Mouse (Mus musculus): ENCODE measurements around the gene Brinp1. TPM values are rescaled to one million over a fixed set of nuclear protein-coding genes. Genes with fewer than 3 reads are reported as not detected.

Brinp1 gene
- polyA plus RNA-seq, 1 experiment from 2014 or later = 1.2 TPM

DNA sequence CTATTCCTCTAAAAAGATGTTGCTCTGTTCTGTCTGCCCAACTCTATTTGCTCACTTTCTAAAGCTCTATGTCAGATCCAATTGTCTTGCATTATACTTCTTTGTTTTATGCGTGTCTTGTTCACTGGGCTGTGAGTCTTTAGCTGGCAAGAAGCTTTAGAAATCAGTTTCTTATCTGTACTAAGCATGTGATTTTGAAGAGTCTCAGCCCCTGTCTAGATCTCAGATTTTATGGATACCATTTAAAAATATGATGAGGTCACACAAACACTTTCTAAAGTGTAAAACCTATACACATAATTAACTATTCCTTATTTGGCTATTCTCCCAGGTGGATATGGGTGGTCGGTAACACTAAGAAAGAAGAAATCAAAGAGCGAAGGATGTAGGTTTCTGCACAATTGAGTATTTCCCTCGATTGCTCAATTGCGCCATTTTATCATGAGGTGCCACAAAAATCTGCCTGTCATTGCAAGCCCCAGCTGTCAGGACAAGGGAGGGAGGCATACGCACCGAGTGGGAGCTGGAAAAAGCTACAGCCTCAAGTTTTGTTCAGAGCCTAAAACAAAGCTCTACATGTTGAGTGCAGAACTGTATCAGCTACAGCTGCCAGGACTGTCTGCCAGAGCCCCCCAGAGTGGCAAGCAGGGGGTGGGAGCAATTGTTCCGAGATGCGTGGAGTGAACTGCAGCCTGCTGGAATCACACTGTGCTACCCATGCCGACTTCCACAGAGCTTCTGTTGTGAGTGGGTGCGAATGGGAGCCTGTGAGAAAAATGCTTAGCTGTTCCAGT is 47.6 kb downstream of the Brinp1 start:
- Histone ChIP-seq H3K27me3 (replicated peaks; ENCODE audit: control insufficient read depth, insufficient read depth, low read length) (no peaks in the 10 kb centered on the region), H3K4me2 (replicated peaks; ENCODE audit: low read depth) (no peak overlapping the region), H3K27ac (ENCODE audit: low read depth, low read length) (no peak overlapping the region), H3K4me1 (replicated peaks; ENCODE audit: control insufficient read depth, insufficient read depth, low read length) (no peaks in the 10 kb centered on the region), H3K9me3 (ENCODE audit: control insufficient read depth) (no peaks in the 10 kb centered on the region), H3K9ac (ENCODE audit: low read depth, low read length) (no peak overlapping the region), H3K4me3 (ENCODE audit: low read depth, low read length) (no peak overlapping the region), H3K36me3 (ENCODE audit: control insufficient read depth, insufficient read depth) (no peaks in the 10 kb centered on the region)
- ATAC-seq = no peak
- TF ChIP-seq CTCF (IDR thresholded peaks at IDR 0.05; ENCODE audit: low read depth) = no peak
- WGBS = 85% methylated on average over 11 of the region's 11 CpGs

DNA sequence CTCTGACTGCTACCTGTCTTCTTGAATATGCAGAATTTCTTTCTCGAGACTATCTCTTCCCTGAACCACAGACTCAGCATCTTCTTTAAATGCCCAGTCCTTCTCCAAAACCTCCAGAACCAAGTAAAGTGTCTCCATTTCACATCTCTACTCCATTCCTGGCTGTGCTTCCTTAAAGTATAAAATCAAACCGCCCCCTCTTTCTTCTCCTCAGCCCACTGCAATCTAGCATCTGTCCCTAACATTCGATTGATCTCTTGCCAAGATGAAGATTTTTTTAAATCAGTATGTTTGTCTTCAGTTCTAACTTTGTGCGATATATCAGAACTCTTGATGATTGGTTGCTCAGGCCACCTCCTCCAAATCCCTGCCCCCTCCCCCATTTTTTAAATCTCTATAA is 63.7 kb downstream of the Brinp1 start:
- Histone ChIP-seq H3K27me3 (replicated peaks; ENCODE audit: control insufficient read depth, insufficient read depth, low read length) (no peaks in the 10 kb centered on the region), H3K27ac (ENCODE audit: low read depth, low read length) (no peak overlapping the region), H3K4me1 (replicated peaks; ENCODE audit: control insufficient read depth, insufficient read depth, low read length) (no peaks in the 10 kb centered on the region), H3K9ac (ENCODE audit: low read depth, low read length) (no peak overlapping the region), H3K36me3 (ENCODE audit: control insufficient read depth, insufficient read depth) (no peaks in the 10 kb centered on the region), H3K9me3 (ENCODE audit: control insufficient read depth) (no peaks in the 10 kb centered on the region), H3K4me2 (replicated peaks; ENCODE audit: low read depth) (no peak overlapping the region), H3K4me3 (ENCODE audit: low read depth, low read length) (no peak overlapping the region)
- WGBS = 79% methylated on average over 4 of the region's 4 CpGs
- no peak for ATAC-seq
- TF ChIP-seq CTCF (IDR thresholded peaks at IDR 0.05; ENCODE audit: low read depth) = no peak

DNA sequence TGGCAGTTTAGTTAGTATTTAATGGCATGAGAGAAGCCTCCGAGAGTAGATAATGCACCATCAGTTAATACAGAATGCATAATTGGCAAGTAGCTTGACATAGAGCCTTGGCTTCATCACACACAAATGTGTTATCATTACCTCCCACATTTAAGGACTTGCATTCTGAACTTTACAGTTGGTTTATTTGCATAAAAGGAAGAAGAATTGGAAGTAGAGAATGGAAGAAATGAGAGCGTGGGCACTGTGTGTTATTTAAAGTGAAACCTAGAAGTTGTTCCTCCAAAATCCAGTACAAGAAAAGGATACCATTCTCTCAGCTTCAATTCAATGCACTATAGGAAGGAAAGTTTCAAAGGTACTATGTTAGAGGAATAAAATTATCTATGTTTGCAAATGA is 67.9 kb downstream of the Brinp1 start:
- 96% methylated on average over 2 of the region's 2 CpGs for WGBS
- H3K4me1 ChIP-seq (replicated peaks; ENCODE audit: control insufficient read depth, insufficient read depth, low read length) = no peaks in the 10 kb centered on the region
- H3K27me3 ChIP-seq (replicated peaks; ENCODE audit: control insufficient read depth, insufficient read depth, low read length) = no peaks in the 10 kb centered on the region
- no peak for TF ChIP-seq CTCF (IDR thresholded peaks at IDR 0.05; ENCODE audit: low read depth)
- H3K36me3 ChIP-seq (ENCODE audit: control insufficient read depth, insufficient read depth) = no peaks in the 10 kb centered on the region
- no peaks in the 10 kb centered on the region for H3K9me3 ChIP-seq (ENCODE audit: control insufficient read depth)
- no peak for ATAC-seq
- no peak overlapping the region for H3K9ac ChIP-seq (ENCODE audit: low read depth, low read length)
- H3K4me3 ChIP-seq (ENCODE audit: low read depth, low read length) = no peak overlapping the region
- no peak overlapping the region for H3K27ac ChIP-seq (ENCODE audit: low read depth, low read length)
- H3K4me2 ChIP-seq (replicated peaks; ENCODE audit: low read depth) = no peak overlapping the region

DNA sequence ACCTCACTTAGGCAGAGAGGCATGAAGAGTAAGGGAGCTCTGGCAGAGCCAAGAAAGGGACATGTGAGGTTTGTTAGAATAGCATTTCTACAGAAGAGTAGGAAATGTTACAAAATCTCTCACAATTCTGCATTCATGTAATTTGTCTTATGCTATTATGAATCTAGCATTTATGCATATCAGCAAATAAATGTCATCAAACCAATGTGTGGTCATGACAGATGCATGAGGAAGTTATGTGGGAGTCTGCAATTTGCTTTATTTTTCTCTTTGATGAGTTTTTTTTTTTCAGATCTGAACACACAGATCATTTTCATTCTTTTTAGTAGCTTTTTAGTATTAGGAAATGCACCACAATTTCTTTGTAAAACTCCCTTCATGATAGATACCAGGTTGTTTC is 82.2 kb downstream of the Brinp1 start:
- H3K4me1 ChIP-seq (replicated peaks; ENCODE audit: control insufficient read depth, insufficient read depth, low read length) = no peaks in the 10 kb centered on the region
- H3K27ac ChIP-seq (ENCODE audit: low read depth, low read length) = no peak overlapping the region
- H3K4me2 ChIP-seq (replicated peaks; ENCODE audit: low read depth) = no peak overlapping the region
- H3K9ac ChIP-seq (ENCODE audit: low read depth, low read length) = no peak overlapping the region
- no peak for TF ChIP-seq CTCF (IDR thresholded peaks at IDR 0.05; ENCODE audit: low read depth)
- no peaks in the 10 kb centered on the region for H3K27me3 ChIP-seq (replicated peaks; ENCODE audit: control insufficient read depth, insufficient read depth, low read length)
- no peaks in the 10 kb centered on the region for H3K36me3 ChIP-seq (ENCODE audit: control insufficient read depth, insufficient read depth)
- no peak overlapping the region for H3K4me3 ChIP-seq (ENCODE audit: low read depth, low read length)
- no peak for ATAC-seq
- H3K9me3 ChIP-seq (ENCODE audit: control insufficient read depth) = no peaks in the 10 kb centered on the region

DNA sequence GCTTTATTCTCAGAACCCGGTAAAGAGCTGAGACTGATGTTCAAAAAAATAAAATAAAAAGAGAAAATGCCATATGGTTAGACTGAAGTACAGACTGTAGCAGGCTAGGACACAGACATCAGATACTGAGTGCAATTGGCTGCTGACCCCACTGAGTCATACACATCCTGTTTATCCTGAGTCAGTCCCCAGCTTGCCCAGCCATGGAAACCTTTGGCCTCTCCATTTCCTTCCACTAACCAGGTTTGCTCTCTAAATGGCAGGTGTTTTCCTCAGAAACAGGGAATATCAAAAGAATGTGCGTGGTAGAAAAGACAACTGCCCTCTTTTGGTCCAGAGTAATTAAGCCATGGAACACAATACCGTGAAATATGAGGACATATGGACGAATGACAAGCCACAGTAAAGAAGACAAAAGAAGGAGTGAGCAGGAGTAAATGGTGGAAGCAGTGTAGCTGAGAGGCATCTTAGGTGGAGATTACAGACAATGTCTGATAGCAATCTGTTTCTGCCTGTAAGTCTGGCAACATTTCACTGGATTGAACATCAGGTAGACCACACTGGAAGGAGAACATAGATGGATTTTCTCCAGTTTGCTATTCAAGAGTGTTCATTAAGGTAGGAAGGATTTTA is 88.9 kb downstream of the Brinp1 start:
- no peak for TF ChIP-seq CTCF (IDR thresholded peaks at IDR 0.05; ENCODE audit: low read depth)
- ATAC-seq = no peak
- Histone ChIP-seq H3K4me2 (replicated peaks; ENCODE audit: low read depth) (no peak overlapping the region), H3K4me3 (ENCODE audit: low read depth, low read length) (no peak overlapping the region), H3K4me1 (replicated peaks; ENCODE audit: control insufficient read depth, insufficient read depth, low read length) (no peaks in the 10 kb centered on the region), H3K9ac (ENCODE audit: low read depth, low read length) (no peak overlapping the region), H3K9me3 (ENCODE audit: control insufficient read depth) (no peaks in the 10 kb centered on the region), H3K27me3 (replicated peaks; ENCODE audit: control insufficient read depth, insufficient read depth, low read length) (no peaks in the 10 kb centered on the region), H3K27ac (ENCODE audit: low read depth, low read length) (no peak overlapping the region), H3K36me3 (ENCODE audit: control insufficient read depth, insufficient read depth) (no peaks in the 10 kb centered on the region)
- WGBS = 75% methylated on average over 4 of the region's 4 CpGs

DNA sequence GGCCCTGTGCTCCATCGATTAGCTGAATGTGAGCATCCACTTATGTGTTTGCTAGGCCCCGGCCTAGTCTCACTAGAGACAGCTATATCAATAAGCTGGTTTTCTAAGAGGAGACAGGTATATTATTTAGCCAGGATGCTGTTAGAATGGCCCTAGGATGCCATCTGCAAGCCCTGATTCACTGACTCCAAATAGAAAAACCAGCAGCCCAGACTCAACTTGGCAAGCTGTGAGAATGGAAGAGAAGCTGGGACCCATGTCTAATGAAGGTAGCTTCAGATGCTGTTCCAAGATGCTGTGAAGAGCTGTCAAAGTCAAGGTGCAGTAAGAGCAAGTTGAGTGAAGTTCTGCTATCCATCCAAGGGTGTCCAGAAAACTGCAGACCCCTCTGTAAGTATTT is 89.5 kb downstream of the Brinp1 start:
- 100% methylated on average over 2 of the region's 2 CpGs for WGBS
- no peak overlapping the region for H3K4me3 ChIP-seq (ENCODE audit: low read depth, low read length)
- H3K9me3 ChIP-seq (ENCODE audit: control insufficient read depth) = no peaks in the 10 kb centered on the region
- H3K27me3 ChIP-seq (replicated peaks; ENCODE audit: control insufficient read depth, insufficient read depth, low read length) = no peaks in the 10 kb centered on the region
- no peak overlapping the region for H3K9ac ChIP-seq (ENCODE audit: low read depth, low read length)
- H3K4me2 ChIP-seq (replicated peaks; ENCODE audit: low read depth) = no peak overlapping the region
- no peaks in the 10 kb centered on the region for H3K36me3 ChIP-seq (ENCODE audit: control insufficient read depth, insufficient read depth)
- no peaks in the 10 kb centered on the region for H3K4me1 ChIP-seq (replicated peaks; ENCODE audit: control insufficient read depth, insufficient read depth, low read length)
- no peak for ATAC-seq
- no peak overlapping the region for H3K27ac ChIP-seq (ENCODE audit: low read depth, low read length)
- TF ChIP-seq CTCF (IDR thresholded peaks at IDR 0.05; ENCODE audit: low read depth) = no peak
